Mouse (Mus musculus): ENCODE data around the gene Ube2k. TPM values are rescaled to one million over a fixed set of nuclear protein-coding genes. Genes with fewer than 3 reads are reported as not detected.

The Ube2k gene
- polyA plus RNA-seq, 1 experiment from 2014 or later: 102 TPM

DNA sequence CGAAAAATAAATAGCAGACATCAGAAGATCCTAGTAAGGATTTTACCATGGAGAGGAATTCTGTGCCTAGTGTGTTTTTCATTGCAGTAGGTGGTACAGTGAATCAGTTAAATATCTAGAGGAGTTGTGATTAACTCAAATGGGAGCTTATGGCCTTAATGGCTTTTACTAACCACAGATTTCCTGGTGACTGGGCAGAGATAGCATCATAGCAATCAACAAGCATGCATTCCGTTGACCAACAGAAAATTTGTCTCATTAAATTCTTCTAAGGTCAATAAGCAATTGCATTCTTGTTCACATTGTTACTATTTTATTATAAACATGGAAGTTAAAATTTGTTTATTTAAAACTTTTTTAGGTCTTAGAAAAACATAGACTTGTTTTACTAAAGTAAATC lies 28.5 kb downstream of the Ube2k start:
- ATAC-seq: no peak
- no peak overlapping the region for H3K4me3 ChIP-seq (ENCODE audit: low read depth, low read length)
- H3K27ac ChIP-seq (ENCODE audit: low read length): no peak overlapping the region
- whole genome bisulfite sequencing: 76% methylated on average over 2 of the region's 2 CpGs
- no peak for DNase-seq (ENCODE audit: low spot score)
- H3K36me3 ChIP-seq (ENCODE audit: insufficient read depth, low read length): no peaks in the 10 kb centered on the region
- H3K4me1 ChIP-seq (ENCODE audit: insufficient read depth, low read depth, low read length): no peaks in the 10 kb centered on the region
- no peaks in the 10 kb centered on the region for H3K27me3 ChIP-seq (replicated peaks; ENCODE audit: insufficient read depth, low read length)
- H3K9ac ChIP-seq (replicated peaks; ENCODE audit: low read depth): no peak overlapping the region
- TF ChIP-seq EP300 (IDR thresholded peaks at IDR 0.05): no peak
- H3K4me2 ChIP-seq (replicated peaks; ENCODE audit: low read depth, low read length): no peak overlapping the region
- no peaks in the 10 kb centered on the region for H3K9me3 ChIP-seq (ENCODE audit: low read length)

DNA sequence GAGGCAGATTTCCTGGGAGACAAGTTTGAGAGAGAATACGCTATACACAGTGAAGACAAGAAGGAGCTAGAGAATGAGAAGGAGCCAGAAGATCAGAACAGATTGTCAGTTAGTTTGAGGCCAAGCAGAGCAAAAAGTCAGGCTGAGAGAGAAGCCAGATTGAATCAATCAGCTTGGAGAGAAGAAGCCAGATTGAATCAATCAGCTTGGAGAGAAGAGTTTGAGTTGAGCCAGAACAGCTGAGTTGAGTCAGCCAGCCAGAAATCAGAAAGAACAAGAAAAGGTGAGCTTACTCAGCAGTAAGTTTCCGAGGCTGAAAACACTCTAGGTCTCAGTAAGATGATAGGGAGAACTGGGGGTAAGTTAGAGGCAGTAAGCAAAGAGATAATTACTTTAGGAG lies 37.8 kb downstream of the Ube2k start:
- H3K27ac ChIP-seq (ENCODE audit: low read length): no peak overlapping the region
- H3K4me1 ChIP-seq (ENCODE audit: insufficient read depth, low read depth, low read length): no peaks in the 10 kb centered on the region
- 76% methylated on average over 2 of the region's 2 CpGs for WGBS
- no peak overlapping the region for H3K4me3 ChIP-seq (ENCODE audit: low read depth, low read length)
- no peaks in the 10 kb centered on the region for H3K9me3 ChIP-seq (ENCODE audit: low read length)
- H3K4me2 ChIP-seq (replicated peaks; ENCODE audit: low read depth, low read length): no peak overlapping the region
- no peak for TF ChIP-seq CTCF (IDR thresholded peaks at IDR 0.05)
- no peak for TF ChIP-seq EP300 (IDR thresholded peaks at IDR 0.05)
- H3K36me3 ChIP-seq (ENCODE audit: insufficient read depth, low read length): no peaks in the 10 kb centered on the region
- no peaks in the 10 kb centered on the region for H3K27me3 ChIP-seq (replicated peaks; ENCODE audit: insufficient read depth, low read length)
- no peak overlapping the region for H3K9ac ChIP-seq (replicated peaks; ENCODE audit: low read depth)
- no peak for DNase-seq (ENCODE audit: low spot score)
- ATAC-seq: no peak

DNA sequence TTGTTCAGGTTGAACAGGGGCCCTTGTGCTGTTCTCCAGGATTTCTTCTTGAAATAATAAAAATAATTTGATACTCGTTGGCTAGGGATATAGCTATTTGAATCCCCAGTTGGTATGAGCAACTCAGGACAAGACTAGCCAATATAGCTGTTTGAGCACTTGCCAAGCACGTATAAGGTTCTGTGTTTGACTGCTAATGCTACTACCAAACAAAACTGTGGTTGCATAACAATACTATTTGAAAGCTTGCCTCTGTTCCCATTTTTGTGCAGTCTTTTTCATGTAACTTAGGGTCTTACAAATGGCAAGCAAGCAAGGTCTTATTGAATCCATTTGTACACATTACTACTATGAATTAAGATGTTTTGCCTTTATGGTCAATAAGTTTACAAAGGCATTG lies 38.9 kb downstream of the Ube2k start:
- no peaks in the 10 kb centered on the region for H3K4me1 ChIP-seq (ENCODE audit: insufficient read depth, low read depth, low read length)
- DNase-seq (ENCODE audit: low spot score) (no peak), ATAC-seq (no peak)
- H3K4me3 ChIP-seq (ENCODE audit: low read depth, low read length): no peak overlapping the region
- no peak overlapping the region for H3K9ac ChIP-seq (replicated peaks; ENCODE audit: low read depth)
- TF ChIP-seq CTCF (IDR thresholded peaks at IDR 0.05) (no peak), EP300 (IDR thresholded peaks at IDR 0.05) (no peak)
- no peaks in the 10 kb centered on the region for H3K27me3 ChIP-seq (replicated peaks; ENCODE audit: insufficient read depth, low read length)
- H3K36me3 ChIP-seq (ENCODE audit: insufficient read depth, low read length): no peaks in the 10 kb centered on the region
- H3K27ac ChIP-seq (ENCODE audit: low read length): no peak overlapping the region
- no peak overlapping the region for H3K4me2 ChIP-seq (replicated peaks; ENCODE audit: low read depth, low read length)
- 73% methylated on average over 2 of the region's 2 CpGs for WGBS
- no peaks in the 10 kb centered on the region for H3K9me3 ChIP-seq (ENCODE audit: low read length)

DNA sequence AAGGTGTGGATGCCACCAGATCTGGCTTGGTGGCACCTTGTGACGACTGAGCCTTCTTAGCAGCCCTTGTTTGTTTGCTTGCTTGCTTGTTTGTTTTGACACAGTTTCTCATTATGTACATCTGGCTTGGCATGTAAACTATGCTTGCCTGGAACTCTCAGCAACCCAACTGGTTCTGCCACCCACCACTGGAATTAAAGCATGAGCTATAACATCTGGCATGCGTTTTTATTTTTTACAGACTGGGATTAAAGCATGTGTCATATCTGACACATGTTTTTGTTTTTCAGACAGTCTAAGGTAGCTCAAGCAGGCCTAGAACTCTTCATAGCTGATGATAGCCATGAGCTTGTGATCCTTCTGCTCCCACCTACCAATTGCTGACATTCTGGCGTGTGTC lies 41.5 kb downstream of the Ube2k start:
- H3K27ac ChIP-seq (ENCODE audit: low read length): no peak overlapping the region
- H3K4me2 ChIP-seq (replicated peaks; ENCODE audit: low read depth, low read length): no peak overlapping the region
- no peaks in the 10 kb centered on the region for H3K36me3 ChIP-seq (ENCODE audit: insufficient read depth, low read length)
- H3K4me1 ChIP-seq (ENCODE audit: insufficient read depth, low read depth, low read length): no peaks in the 10 kb centered on the region
- H3K9ac ChIP-seq (replicated peaks; ENCODE audit: low read depth): no peak overlapping the region
- no peak for TF ChIP-seq EP300 (IDR thresholded peaks at IDR 0.05)
- no peak for TF ChIP-seq CTCF (IDR thresholded peaks at IDR 0.05)
- 78% methylated on average over 3 of the region's 3 CpGs for WGBS
- no peak overlapping the region for H3K4me3 ChIP-seq (ENCODE audit: low read depth, low read length)
- no peak for DNase-seq (ENCODE audit: low spot score)
- H3K9me3 ChIP-seq (ENCODE audit: low read length): no peaks in the 10 kb centered on the region
- no peak for ATAC-seq
- H3K27me3 ChIP-seq (replicated peaks; ENCODE audit: insufficient read depth, low read length): no peaks in the 10 kb centered on the region

DNA sequence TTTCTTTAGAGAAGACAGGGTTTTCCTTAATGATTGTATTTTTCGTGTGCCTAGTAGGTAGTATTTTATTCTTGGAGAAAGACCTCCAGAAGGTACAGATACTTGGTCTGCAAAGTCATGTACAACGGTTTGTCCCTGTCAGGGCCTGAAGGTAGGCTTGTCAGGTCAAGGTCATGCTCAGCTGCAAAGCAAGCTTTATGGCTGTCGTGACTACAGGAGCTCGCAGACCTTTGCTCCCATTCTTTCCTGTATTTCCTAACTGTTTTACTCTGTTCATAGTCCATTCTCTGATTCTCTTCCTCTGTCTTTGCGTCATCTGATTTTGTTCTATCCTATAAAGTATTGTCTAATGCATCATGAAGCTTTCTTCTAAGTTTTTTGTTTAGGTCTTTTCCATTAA lies 49.3 kb downstream of the Ube2k start:
- H3K27me3 ChIP-seq (replicated peaks; ENCODE audit: insufficient read depth, low read length): no peaks in the 10 kb centered on the region
- WGBS: 80% methylated on average over 5 of the region's 5 CpGs
- H3K27ac ChIP-seq (ENCODE audit: low read length): no peak overlapping the region
- TF ChIP-seq CTCF (IDR thresholded peaks at IDR 0.05) (no peak), EP300 (IDR thresholded peaks at IDR 0.05) (no peak)
- H3K9me3 ChIP-seq (ENCODE audit: low read length): no peaks in the 10 kb centered on the region
- no peak overlapping the region for H3K9ac ChIP-seq (replicated peaks; ENCODE audit: low read depth)
- H3K4me3 ChIP-seq (ENCODE audit: low read depth, low read length): no peak overlapping the region
- DNase-seq (ENCODE audit: low spot score): no peak
- ATAC-seq: no peak
- H3K36me3 ChIP-seq (ENCODE audit: insufficient read depth, low read length): no peaks in the 10 kb centered on the region
- H3K4me2 ChIP-seq (replicated peaks; ENCODE audit: low read depth, low read length): no peak overlapping the region
- no peaks in the 10 kb centered on the region for H3K4me1 ChIP-seq (ENCODE audit: insufficient read depth, low read depth, low read length)

DNA sequence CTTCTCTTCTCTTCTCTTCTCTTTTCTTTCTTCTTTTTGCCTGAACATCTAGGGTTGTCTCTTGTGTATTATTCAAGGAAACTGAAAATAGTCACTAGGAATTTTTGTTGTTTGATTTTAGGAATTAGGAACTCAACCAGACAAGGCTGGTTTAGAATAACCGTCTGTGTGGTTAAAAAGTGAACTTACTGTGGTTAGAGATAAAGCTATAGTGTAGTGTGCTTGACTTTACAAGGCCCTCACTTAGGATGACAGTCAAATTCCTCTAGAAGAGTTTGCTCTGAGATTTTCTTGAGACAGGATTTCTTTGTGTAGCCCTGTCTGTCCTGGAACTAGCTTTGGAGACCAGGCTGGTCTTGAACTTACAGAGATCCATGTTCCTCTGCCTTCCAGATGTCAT lies 53.2 kb downstream of the Ube2k start:
- Histone ChIP-seq H3K27me3 (replicated peaks; ENCODE audit: insufficient read depth, low read length) (no peaks in the 10 kb centered on the region), H3K4me2 (replicated peaks; ENCODE audit: low read depth, low read length) (no peak overlapping the region), H3K9me3 (ENCODE audit: low read length) (no peaks in the 10 kb centered on the region), H3K9ac (replicated peaks; ENCODE audit: low read depth) (no peak overlapping the region), H3K36me3 (ENCODE audit: insufficient read depth, low read length) (0 out of 2 replicates have a peak, but pooled peaks cover 8% of the 10 kb centered on the region), H3K27ac (ENCODE audit: low read length) (no peak overlapping the region), H3K4me1 (ENCODE audit: insufficient read depth, low read depth, low read length) (no peaks in the 10 kb centered on the region), H3K4me3 (ENCODE audit: low read depth, low read length) (no peak overlapping the region)
- 67% methylated on average over 1 of the region's 1 CpGs for WGBS
- ATAC-seq (no peak), DNase-seq (ENCODE audit: low spot score) (no peak)
- TF ChIP-seq CTCF (IDR thresholded peaks at IDR 0.05) (no peak), EP300 (IDR thresholded peaks at IDR 0.05) (no peak)

DNA sequence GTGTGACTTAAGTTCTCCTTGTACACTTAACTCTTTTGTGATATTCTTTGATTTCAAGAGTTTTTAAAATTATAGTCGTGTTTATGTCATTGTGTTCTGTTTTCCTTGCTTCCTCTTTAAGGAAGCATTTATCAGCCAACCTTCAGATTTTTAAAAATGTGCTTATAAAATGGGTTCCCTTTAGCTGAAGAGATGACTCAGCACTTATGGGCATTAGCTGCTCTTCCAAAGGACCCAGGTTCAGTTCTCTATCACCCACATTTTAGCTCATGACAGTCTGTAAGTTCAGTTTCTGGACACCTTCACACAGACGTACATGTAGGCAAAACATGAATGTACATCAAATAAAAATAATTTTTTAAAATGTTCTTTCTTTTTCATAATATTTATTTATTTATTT lies 55.4 kb downstream of the Ube2k start:
- Histone ChIP-seq H3K4me1 (ENCODE audit: insufficient read depth, low read depth, low read length) (no peaks in the 10 kb centered on the region), H3K27me3 (replicated peaks; ENCODE audit: insufficient read depth, low read length) (no peaks in the 10 kb centered on the region), H3K4me3 (ENCODE audit: low read depth, low read length) (no peak overlapping the region), H3K4me2 (replicated peaks; ENCODE audit: low read depth, low read length) (no peak overlapping the region), H3K9me3 (ENCODE audit: low read length) (no peaks in the 10 kb centered on the region), H3K36me3 (ENCODE audit: insufficient read depth, low read length) (0 out of 2 replicates have a peak, but pooled peaks cover 8% of the 10 kb centered on the region), H3K9ac (replicated peaks; ENCODE audit: low read depth) (no peak overlapping the region), H3K27ac (ENCODE audit: low read length) (no peak overlapping the region)
- ATAC-seq (no peak), DNase-seq (ENCODE audit: low spot score) (no peak)
- TF ChIP-seq CTCF (IDR thresholded peaks at IDR 0.05) (no peak), EP300 (IDR thresholded peaks at IDR 0.05) (no peak)
- 82% methylated on average over 2 of the region's 2 CpGs for WGBS
